Mouse (Mus musculus): ENCODE data around the gene Unc13d. TPM values are rescaled to one million over a fixed set of nuclear protein-coding genes. Genes with fewer than 3 reads are reported as not detected.

The Unc13d gene
- polyA plus RNA-seq, 1 experiment from 2014 or later, result 2.4 TPM

- no peak for DNase-seq (ENCODE audit: low spot score)
- H3K27ac ChIP-seq, result no peak overlapping the region
- WGBS, result 66% methylated on average over 23 of the region's 23 CpGs
- H3K4me1 ChIP-seq, result 0 out of 2 replicates have a peak, but pooled peaks cover 2% of the 10 kb centered on the region
- peaks cover 39% of the 10 kb centered on the region for H3K36me3 ChIP-seq
- no peak overlapping the region for H3K4me3 ChIP-seq
- H3K9me3 ChIP-seq (replicated peaks), result no peaks in the 10 kb centered on the region
- no peaks in the 10 kb centered on the region for H3K27me3 ChIP-seq (ENCODE audit: low read depth, poor library complexity, severe bottlenecking)
These were observed 13.4 kb downstream of the Unc13d start for GRCm38 (mm10) chr11:116064187-116064867.

GRCm38 (mm10) chr11:116063562-116063961 lies 14.2 kb downstream of the Unc13d start:
- Histone ChIP-seq H3K27me3 (ENCODE audit: low read depth, poor library complexity, severe bottlenecking) (no peaks in the 10 kb centered on the region), H3K27ac (no peak overlapping the region), H3K4me1 (0 out of 2 replicates have a peak, but pooled peaks cover 2% of the 10 kb centered on the region), H3K36me3 (peaks cover 47% of the 10 kb centered on the region), H3K9me3 (replicated peaks) (no peaks in the 10 kb centered on the region), H3K4me3 (no peak overlapping the region)
- 72% methylated on average over 13 of the region's 13 CpGs for WGBS
- DNase-seq (ENCODE audit: low spot score), result no peak

- H3K9me3 ChIP-seq (replicated peaks), result no peaks in the 10 kb centered on the region
- H3K4me1 ChIP-seq, result 0 out of 2 replicates have a peak, but pooled peaks cover 2% of the 10 kb centered on the region
- peaks cover 57% of the 10 kb centered on the region for H3K36me3 ChIP-seq
- H3K27ac ChIP-seq, result no peak overlapping the region
- H3K4me3 ChIP-seq, result no peak overlapping the region
- DNase-seq (ENCODE audit: low spot score), result no peak
- 67% methylated on average over 8 of the region's 8 CpGs for WGBS
- no peaks in the 10 kb centered on the region for H3K27me3 ChIP-seq (ENCODE audit: low read depth, poor library complexity, severe bottlenecking)
These were observed 15.2 kb downstream of the Unc13d start for GRCm38 (mm10) chr11:116062521-116062920.

GRCm38 (mm10) chr11:116061641-116062415 lies 15.9 kb downstream of the Unc13d start:
- Histone ChIP-seq H3K9me3 (replicated peaks) (no peaks in the 10 kb centered on the region), H3K36me3 (peaks cover 64% of the 10 kb centered on the region), H3K27me3 (ENCODE audit: low read depth, poor library complexity, severe bottlenecking) (no peaks in the 10 kb centered on the region), H3K4me1 (0 out of 2 replicates have a peak, but pooled peaks cover 2% of the 10 kb centered on the region), H3K4me3 (no peak overlapping the region), H3K27ac (no peak overlapping the region)
- no peak for DNase-seq (ENCODE audit: low spot score)
- 89% methylated on average over 13 of the region's 13 CpGs for WGBS

- WGBS, result 88% methylated on average over 9 of the region's 9 CpGs
- DNase-seq (ENCODE audit: low spot score), result no peak
- H3K4me1 ChIP-seq, result 0 out of 2 replicates have a peak, but pooled peaks cover 2% of the 10 kb centered on the region
- H3K4me3 ChIP-seq, result no peak overlapping the region
- peaks cover 76% of the 10 kb centered on the region for H3K36me3 ChIP-seq
- no peaks in the 10 kb centered on the region for H3K9me3 ChIP-seq (replicated peaks)
- no peaks in the 10 kb centered on the region for H3K27me3 ChIP-seq (ENCODE audit: low read depth, poor library complexity, severe bottlenecking)
- no peak overlapping the region for H3K27ac ChIP-seq
These were observed 17.2 kb downstream of the Unc13d start for GRCm38 (mm10) chr11:116060596-116060995.

- Histone ChIP-seq H3K36me3 (peaks cover 86% of the 10 kb centered on the region), H3K4me3 (no peak overlapping the region), H3K27me3 (ENCODE audit: low read depth, poor library complexity, severe bottlenecking) (no peaks in the 10 kb centered on the region), H3K27ac (no peak overlapping the region), H3K4me1 (0 out of 2 replicates have a peak, but pooled peaks cover 2% of the 10 kb centered on the region), H3K9me3 (replicated peaks) (no peaks in the 10 kb centered on the region)
- 95% methylated on average over 11 of the region's 11 CpGs for WGBS
- no peak for DNase-seq (ENCODE audit: low spot score)
These were observed 18.1 kb downstream of the Unc13d start for GRCm38 (mm10) chr11:116059691-116060025.

GRCm38 (mm10) chr11:116058868-116059690 lies 18.7 kb downstream of the Unc13d start:
- no peak overlapping the region for H3K4me3 ChIP-seq
- H3K27me3 ChIP-seq (ENCODE audit: low read depth, poor library complexity, severe bottlenecking), result no peaks in the 10 kb centered on the region
- 93% methylated on average over 17 of the region's 17 CpGs for WGBS
- H3K9me3 ChIP-seq (replicated peaks), result no peaks in the 10 kb centered on the region
- 0 out of 2 replicates have a peak, but pooled peaks cover 2% of the 10 kb centered on the region for H3K4me1 ChIP-seq
- no peak overlapping the region for H3K27ac ChIP-seq
- no peak for DNase-seq (ENCODE audit: low spot score)
- H3K36me3 ChIP-seq, result peaks cover 92% of the 10 kb centered on the region

- no peaks in the 10 kb centered on the region for H3K9me3 ChIP-seq (replicated peaks)
- H3K27me3 ChIP-seq (ENCODE audit: low read depth, poor library complexity, severe bottlenecking), result no peaks in the 10 kb centered on the region
- DNase-seq (ENCODE audit: low spot score), result no peak
- 0 out of 2 replicates have a peak, but pooled peaks cover 2% of the 10 kb centered on the region for H3K4me1 ChIP-seq
- peaks cover 100% of the 10 kb centered on the region for H3K36me3 ChIP-seq
- H3K4me3 ChIP-seq, result no peak overlapping the region
- H3K27ac ChIP-seq, result no peak overlapping the region
- 87% methylated on average over 12 of the region's 12 CpGs for WGBS
These were observed 19.6 kb downstream of the Unc13d start for GRCm38 (mm10) chr11:116058022-116058614.

GRCm38 (mm10) chr11:116057237-116057881 lies 20.4 kb downstream of the Unc13d start:
- no peak overlapping the region for H3K4me3 ChIP-seq
- 88% methylated on average over 4 of the region's 4 CpGs for WGBS
- H3K4me1 ChIP-seq, result 0 out of 2 replicates have a peak, but pooled peaks cover 2% of the 10 kb centered on the region
- no peaks in the 10 kb centered on the region for H3K9me3 ChIP-seq (replicated peaks)
- H3K36me3 ChIP-seq, result peaks cover 100% of the 10 kb centered on the region
- no peaks in the 10 kb centered on the region for H3K27me3 ChIP-seq (ENCODE audit: low read depth, poor library complexity, severe bottlenecking)
- DNase-seq (ENCODE audit: low spot score), result no peak
- no peak overlapping the region for H3K27ac ChIP-seq

- Histone ChIP-seq H3K27me3 (ENCODE audit: low read depth, poor library complexity, severe bottlenecking) (no peaks in the 10 kb centered on the region), H3K36me3 (peaks cover 100% of the 10 kb centered on the region), H3K4me3 (no peak overlapping the region), H3K4me1 (0 out of 2 replicates have a peak, but pooled peaks cover 2% of the 10 kb centered on the region), H3K9me3 (replicated peaks) (no peaks in the 10 kb centered on the region), H3K27ac (no peak overlapping the region)
- no peak for DNase-seq (ENCODE audit: low spot score)
- 94% methylated on average over 11 of the region's 11 CpGs for WGBS
These were observed 21.9 kb downstream of the Unc13d start for GRCm38 (mm10) chr11:116055873-116056272.

GRCm38 (mm10) chr11:116053510-116054229 lies 24.1 kb downstream of the Unc13d start:
- Histone ChIP-seq H3K36me3 (peaks cover 100% of the 10 kb centered on the region), H3K4me3 (no peak overlapping the region), H3K27me3 (ENCODE audit: low read depth, poor library complexity, severe bottlenecking) (no peaks in the 10 kb centered on the region), H3K27ac (no peak overlapping the region), H3K9me3 (replicated peaks) (no peaks in the 10 kb centered on the region), H3K4me1 (no peaks in the 10 kb centered on the region)
- WGBS, result 98% methylated on average over 9 of the region's 9 CpGs
- DNase-seq (ENCODE audit: low spot score), result no peak

Data from limb, embryonic 10.5 days (tissue).